Mouse (Mus musculus): ENCODE data around the gene Desi1. TPM values are rescaled to one million over a fixed set of nuclear protein-coding genes. Genes with fewer than 3 reads are reported as not detected.

Desi1 gene
- total RNA-seq (2021), result 10 to 100 TPM; 24.6 to 26.7 TPM

DNA sequence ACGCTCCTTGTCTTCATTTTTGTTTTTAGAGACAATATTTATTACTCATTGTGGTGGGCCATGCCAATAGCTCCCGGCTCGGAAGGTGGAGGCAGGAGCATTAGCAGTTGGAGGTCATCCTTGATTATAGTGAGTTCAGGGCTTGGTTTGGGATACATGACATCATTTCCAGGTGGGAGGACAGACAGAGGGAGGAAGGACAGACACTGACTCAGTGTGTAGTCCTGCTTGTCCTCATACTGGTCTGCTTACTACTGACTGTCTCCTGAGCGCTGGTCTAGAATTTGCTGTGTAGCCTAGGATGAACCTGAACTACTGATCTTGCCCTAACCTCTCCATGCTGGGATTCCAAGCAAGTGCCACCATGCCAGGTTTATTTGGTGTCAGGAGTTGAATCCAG is at the start of gene Desi1:
TSS of gene Desi1 (minus strand) at position 101 of the 400 bp plus-strand sequence.
- intact Hi-C loops (cut with DNase I), result no loop called here
- DNase-seq, result no peak

DNA sequence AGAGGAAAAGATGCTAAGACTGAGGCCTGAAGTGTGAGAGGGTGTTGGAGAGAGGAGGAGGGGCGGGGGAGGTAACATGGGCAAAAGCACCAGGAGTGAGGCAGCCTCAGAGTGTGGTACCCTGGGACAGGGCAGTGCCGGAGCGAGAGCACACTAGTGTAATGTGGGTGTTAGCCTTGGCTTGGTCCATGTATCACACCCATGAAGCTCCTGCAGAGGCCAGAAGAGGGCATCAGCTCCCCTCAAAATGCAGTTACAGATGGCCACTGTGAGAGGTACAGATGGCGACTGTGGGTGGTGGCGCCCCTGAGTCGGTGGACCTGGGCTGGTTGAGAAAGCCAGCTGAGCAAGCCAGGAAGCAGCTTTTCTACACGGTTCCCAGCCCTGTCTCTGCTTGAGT is 47.5 kb upstream of the Desi1 start:
- intact Hi-C loops (cut with DNase I), result loop anchor here (5.0 kb wide), 1 partner anchor 156 kb away; no protein-coding TSS in a partner anchor
- DNase-seq, result peak; percentile 8 to 18

DNA sequence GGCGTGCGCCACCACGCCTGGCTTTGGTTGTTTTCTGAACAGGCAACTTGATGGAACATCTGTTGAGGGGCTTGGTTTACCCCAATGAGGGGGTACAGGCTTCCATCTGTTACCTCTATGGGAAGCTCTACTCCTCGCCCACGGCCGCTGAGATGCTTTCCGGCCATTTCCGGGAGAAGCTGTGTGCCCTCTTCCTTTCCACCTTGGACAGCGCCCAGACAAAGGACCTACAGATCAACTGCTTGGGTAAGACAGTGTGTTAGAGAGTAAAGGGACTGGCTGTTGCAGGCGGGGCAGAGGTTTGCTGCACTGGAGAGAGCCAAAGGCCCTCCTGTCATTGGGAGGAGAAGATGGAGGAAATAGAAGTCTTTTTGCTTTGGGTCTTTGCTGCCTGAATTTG is 46.2 kb upstream of the Desi1 start:
- peak in 1 of 2 experiments; percentile 6 for DNase-seq
- intact Hi-C loops (cut with DNase I), result loop anchor here (5.0 kb wide), 1 partner anchor 157 kb away; no protein-coding TSS in a partner anchor

DNA sequence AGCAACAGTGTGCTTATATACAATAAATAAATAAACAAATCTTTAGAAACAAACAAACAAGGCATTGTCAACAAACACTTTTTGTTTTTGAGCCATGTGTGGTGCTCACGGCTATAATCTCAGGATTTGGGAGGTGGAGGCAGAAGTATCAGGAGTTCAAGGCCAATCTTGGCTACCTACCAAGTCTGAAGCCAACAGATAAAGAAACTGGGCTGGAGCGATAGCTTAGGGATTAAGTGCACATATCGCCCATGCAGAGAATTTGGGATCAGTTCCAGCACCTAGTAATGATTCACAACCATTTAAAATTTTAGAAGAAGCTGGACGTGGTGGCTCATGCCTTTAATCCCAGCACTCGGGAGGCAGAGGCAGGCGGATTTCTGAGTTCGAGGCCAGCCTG is 39.8 kb upstream of the Desi1 start:
- no peak for DNase-seq
- intact Hi-C loops (cut with DNase I), result no loop called here

DNA sequence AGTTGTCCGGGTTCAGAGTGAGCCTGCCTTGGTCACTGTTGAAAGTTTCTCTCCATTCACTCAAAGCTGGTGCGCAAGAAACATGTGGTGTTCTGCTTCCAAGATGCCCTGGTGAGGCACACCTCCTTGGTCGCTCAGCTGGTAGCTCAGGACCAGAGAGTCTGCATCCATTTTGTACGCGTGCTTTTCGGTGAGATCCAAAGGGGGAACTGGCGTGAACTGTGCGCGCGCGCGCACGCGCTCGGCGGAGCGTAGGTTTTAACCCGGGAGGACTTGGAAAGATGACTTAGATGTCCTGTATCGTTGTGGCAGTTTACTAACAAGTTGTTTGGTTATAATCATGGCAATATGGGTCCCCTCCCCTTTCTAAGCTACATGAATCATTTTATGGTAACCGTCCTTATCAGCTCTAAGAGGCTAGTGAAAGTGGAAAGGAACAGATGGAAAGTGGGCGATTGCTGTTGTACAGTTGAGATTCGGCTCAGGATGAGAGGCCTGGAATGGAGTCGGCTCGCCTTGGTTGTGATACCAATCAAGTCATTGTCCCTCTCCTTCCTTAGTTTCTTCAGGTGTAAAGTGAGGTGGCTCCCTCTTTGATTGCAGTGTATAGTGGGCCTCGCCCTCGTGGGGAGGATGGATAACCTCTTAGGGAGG is 38.3 kb upstream of the Desi1 start:
- intact Hi-C loops (cut with DNase I), result no loop called here
- no peak for DNase-seq

DNA sequence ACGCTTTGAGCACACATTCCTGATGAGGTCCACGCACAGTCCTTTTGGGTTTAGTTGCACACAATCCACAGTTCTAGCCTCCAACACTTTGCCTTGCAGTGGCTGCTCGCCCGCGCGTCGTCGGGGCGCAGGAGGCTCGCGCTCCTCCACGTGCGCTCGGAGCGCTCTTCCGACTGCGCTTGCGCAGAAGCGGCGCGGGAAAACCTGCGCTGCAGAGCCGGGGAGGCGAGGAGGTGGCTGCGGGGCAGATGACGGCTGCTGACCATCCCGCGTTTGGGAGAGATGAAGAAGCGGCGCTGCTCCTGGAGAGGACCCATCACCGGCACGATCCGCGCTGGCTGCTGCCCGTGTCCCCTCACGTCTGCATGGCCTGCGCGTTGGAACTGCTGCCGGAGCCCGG is 36.2 kb upstream of the Desi1 start, which contains the start of gene Mei1:
TSS of gene Mei1 (plus strand) at position 99 of the 400 bp plus-strand sequence.
- DNase-seq, result no peak
- intact Hi-C loops (cut with DNase I), result no loop called here

DNA sequence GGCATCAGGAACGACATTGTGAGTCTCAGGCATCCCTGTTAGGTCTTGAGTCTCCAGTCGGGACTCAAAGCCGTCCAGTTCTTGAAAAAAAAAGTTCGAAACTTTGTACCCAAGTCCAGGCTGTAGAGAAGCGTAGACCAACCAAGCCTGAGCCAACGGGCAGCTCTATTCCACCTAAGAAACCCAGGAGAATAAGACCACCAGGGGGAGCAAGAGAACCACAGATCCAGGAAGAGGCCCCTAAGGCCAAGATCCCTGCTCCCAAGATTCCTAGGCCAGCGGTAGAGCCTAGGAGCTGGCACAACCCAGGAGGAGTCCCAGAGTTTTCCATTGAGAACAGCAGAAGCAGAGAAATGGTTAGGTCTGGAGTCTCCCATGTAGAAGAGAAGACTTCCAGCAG is 31.8 kb upstream of the Desi1 start:
- intact Hi-C loops (cut with DNase I), result loop anchor here (1.0 to 2.0 kb wide), 2 partner anchors 41 to 171 kb away; no protein-coding TSS in a partner anchor
- peak; percentile 81 to 91 for DNase-seq

DNA sequence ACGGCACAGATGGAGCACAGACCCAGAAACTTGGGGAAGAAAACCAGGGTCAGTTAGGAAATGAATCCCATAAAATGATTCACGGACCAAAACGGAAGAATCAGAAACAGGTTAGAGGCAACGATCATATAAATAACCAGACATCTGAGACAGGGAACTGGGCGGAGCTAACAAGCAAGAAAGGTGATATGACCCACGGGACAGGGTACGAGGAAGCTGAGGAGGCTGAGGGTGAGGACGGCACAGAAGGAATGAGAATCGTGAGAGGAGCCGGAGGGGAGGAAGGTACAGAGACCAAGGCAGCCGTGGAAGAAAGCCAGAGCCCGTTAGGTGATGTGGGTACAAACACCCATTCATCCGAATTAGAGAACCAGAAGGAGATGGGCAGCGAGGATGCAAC is 30.2 kb upstream of the Desi1 start:
- no peak for DNase-seq
- intact Hi-C loops (cut with DNase I), result loop anchor here (2.0 kb wide), 1 partner anchor 43 kb away; no protein-coding TSS in a partner anchor

DNA sequence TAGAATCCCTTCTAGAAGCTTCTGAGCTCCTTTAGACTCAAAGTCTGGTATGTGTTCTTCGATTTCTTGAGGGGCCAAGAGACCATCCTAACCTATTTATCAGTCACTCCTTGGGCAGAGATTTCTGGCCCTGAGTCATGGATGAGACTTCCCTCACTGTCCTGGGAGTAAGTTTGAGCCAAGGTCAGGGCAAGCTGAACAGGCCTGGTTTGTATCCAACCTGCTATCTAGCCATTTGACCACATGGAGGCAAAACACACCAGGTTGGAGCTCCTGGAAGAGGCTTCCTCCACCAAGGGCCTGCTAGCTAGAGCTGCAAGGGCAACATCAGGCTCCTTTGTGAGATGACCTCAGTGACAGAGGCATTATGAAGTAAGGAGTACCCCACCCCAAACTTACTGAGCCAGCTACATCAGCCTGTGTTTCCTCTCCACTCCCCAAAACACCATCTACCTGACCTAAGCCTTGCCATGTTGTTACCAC is 25.1 kb upstream of the Desi1 start, which contains the start of gene 4930407I10Rik:
TSS of gene 4930407I10Rik (plus strand) at position 433 of the 483 bp plus-strand sequence.
- intact Hi-C loops (cut with DNase I), result no loop called here
- no peak for DNase-seq

DNA sequence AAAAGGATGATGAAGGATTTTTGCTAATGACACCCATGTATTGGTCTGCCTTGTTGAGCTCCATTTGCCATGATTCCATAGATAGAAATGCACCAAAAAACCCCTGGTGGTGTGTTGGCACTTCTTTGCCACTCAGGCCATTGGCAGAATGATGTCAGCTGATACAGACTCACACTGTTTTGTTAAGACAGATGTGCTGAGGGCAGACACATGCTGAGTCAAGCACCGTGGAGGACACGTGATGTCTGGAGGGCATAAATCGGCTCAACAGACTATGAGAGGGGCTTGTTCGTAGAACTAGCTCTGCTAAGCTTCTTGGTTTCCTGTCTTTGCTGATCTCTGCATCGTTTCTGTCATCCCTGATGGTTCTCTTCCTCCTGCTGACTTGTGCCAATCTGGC is 18.9 kb upstream of the Desi1 start:
- no peak for DNase-seq
- intact Hi-C loops (cut with DNase I), result no loop called here

DNA sequence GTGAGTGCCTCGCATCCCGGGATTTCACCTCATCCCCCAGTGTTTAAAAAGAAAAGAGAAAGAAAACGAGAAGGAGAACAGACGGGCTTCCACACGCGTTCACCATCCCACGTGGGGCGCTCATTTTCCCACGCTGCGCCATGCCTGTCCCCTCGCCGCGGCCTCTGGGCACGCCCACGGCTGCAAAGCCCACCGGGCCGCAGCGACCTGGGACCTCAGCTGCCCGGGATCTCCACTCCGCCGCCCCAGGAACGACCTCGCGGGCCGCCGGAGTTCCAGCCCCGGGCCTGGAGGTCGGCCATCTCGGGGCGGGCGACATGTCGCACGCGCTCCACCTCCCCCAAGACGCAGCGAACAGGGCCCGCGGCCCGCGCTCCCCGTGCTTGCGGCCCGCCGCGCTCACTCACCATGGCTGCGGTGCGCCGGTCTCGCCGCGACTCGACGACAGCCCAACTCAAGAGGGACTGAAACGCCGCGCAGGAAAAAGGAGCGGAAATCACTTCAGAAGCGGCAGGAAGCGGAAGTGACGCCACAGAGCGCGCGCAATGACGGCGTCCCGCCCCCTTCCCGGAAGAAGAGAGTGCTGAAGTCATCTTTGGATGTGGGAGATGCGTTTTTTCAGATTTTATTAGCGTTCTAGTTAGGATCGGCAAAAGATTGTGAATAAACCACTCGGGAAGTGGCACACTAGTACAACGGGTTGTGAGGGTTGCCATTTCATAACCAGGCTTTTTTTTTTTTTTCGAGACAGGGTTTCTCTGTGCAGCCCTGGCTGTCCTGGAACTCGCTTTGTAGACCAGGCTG is 13.6 kb upstream of the Desi1 start, which contains the start of gene Snu13:
TSS of gene Snu13 (minus strand) at position 519 of the 804 bp plus-strand sequence.
- peak; percentile 95 to 96 for DNase-seq
- intact Hi-C loops (cut with DNase I), result no loop called here

DNA sequence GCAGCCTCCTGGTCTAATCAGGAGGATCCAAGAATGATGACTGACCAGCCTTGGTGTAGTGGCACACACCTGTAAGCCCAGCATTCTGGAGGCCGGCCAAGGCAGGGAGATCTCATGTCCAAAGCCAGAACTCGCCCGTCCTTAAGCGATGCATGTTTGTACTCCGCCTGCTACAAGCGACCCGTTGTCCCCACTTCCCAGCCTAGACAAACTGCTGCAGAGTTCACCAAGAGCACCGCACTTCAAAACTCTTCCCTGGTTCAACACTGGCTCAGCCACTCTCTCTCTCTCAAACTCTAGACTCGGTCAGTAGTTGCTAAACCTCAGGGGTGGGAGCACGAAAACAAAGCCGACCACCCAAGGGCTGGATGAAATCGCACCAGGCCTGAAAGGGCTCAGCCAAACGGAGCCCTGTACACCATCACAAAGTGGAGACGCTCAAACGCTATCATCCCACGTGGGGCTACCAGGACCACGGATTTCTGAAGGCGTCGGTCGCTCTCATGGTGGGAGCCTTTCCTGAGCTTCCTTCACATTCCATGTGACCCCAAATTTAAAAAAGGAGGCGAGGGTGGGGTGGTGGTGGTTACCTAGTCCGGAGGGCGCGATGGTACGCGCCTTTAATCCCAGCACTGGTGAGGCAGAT is 12.7 kb upstream of the Desi1 start:
- peak in 1 of 2 experiments; percentile 35 for DNase-seq
- intact Hi-C loops (cut with DNase I), result no loop called here

DNA sequence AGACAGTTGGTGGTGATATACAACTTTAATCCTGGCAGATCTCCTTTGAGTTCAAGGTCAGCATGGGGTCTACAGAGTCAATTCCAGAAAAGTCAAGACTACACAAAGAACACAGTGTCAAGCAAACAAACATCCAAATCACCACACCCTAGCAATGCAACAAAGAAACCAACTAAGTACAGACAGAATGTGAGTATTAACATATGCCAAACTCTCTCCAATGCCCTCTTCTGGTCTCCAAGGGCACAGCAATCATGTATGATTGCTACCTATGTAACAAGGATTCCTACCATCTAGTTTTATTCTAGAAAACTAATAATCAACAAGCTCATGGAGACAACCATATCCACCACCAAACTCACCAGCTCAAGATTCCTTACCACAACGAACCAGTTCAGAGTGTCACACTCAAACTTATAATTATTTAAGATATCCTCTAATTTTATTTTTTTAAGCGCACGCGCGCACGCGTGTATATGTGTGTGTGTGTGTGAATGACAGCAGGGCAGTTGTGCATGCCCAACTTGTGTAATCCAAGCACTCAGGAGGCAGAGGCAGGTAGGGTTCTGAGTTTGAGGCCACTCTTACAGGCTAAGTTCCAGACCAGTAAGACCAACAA is 10.6 kb upstream of the Desi1 start:
- intact Hi-C loops (cut with DNase I), result no loop called here
- peak in 1 of 2 experiments; percentile 24 for DNase-seq

DNA sequence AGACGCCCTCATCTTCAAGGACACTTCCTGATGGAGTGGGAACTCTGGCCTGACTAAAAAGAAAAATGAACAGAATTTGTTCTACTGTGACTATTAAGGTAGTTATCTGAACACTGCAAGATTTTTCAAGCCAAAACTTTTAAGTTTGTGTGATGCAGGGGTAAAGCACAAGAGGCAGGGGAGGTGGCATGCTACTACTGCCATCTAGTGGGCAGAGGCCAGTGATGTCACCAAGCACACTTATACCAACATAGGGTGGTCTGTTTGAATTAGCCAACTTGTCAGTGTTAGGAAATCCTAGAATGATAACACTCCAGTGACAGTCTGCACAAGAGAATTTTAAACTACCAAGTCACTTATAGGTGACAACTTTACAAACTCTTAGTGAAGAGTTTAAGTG is 7.0 kb upstream of the Desi1 start:
- DNase-seq, result peak; percentile 40 to 66
- intact Hi-C loops (cut with DNase I), result loop anchor here (2.0 kb wide), 1 partner anchor 80 kb away; the partner anchor contains the start of gene Pmm1

DNA sequence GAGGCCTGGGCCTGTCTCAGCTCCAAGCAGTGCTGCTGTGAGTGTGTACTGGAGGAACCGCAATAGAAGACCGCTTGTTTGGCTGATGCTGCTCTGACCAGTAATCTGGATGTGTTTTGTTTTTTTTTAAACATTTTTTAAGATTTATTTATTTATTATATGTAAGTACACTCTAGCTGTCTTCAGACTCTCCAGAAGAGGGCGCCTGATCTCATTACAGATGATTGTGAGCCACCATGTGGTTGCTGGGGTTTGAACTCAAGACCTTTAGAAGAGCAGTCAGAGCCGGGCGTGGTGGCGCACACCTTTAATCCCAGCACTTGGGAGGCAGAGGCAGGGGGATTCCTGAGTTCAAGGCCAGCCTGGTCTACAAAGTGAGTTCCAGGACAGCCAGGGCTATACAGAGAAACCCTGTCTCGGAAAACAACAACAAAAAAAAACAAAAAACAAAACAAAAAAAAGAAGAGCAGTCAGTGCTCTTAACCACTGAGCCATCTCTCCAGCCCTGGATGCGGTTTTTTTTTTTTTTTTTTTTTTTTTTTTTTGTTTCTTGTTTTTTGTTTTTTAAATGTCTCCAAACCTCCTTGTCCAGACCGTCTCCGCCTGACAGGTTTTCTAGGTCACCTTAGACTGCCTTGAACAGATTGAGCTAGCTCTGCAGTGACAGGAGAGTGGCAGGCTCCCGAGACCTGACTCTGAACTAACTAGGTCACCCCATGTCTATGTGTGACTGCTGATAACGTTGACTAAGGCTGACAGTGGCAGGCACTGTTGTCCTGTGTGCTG is 2.4 kb upstream of the Desi1 start:
- peak in 1 of 2 experiments; percentile 50 for DNase-seq
- intact Hi-C loops (cut with DNase I), result no loop called here

DNA sequence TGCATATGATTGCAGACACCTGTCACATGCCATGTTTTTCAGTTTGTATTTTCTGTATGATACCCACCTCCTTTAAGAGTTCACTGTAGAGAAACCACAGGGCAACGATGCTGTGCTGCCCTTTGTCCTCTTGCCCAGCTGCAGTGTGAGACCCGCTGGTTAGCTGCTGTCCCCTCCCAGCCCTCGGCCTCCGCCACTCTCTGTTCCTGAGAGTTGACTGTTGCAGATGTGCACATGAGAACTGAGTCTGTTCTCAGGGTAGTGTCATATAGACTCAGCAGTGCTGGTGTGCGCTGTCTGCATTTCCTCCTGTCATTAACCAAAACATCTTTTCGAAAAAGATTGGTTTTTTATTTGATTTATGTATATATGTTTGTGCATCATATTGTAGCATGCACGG is 1.3 kb downstream of the Desi1 start:
- intact Hi-C loops (cut with DNase I), result no loop called here
- no peak for DNase-seq

DNA sequence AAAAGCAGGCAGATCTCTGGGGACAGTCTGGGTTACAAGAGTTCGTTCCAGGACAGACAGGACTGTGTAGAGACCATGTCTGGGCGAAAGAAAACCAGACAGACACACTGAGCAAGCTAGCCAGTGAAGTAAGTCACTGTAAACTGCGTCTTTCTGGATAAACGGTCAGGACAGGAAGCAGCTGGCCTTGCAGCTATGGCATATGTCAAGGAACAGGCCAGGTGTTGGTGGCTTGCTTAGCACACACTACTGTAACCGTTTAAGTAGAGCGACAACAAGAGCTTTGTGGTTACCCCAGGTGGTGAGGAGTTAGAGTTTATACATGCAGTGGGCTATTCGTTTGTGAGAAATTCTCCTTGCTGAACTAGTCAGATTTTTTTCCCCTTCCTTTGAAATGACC is 5.9 kb downstream of the Desi1 start:
- intact Hi-C loops (cut with DNase I), result no loop called here
- no peak for DNase-seq

DNA sequence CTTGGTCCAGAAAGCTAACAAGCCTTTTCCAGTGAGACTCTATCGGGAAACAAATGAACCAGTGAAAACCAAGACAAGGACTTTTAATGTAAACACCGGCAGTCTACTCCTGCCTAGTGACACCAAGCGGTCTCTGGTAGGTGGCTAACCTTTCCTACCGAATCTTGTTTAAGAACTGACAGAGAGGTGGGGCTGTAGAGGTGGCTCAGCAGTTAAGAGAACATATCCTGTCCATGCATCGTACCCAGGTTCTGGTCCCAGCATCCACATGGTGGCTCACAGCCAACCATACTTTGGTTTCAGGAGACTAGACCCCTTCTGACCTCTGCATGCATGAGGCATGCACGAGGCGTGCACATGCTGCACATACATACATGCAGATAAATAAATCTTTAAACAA is 6.4 kb downstream of the Desi1 start:
- intact Hi-C loops (cut with DNase I), result no loop called here

DNA sequence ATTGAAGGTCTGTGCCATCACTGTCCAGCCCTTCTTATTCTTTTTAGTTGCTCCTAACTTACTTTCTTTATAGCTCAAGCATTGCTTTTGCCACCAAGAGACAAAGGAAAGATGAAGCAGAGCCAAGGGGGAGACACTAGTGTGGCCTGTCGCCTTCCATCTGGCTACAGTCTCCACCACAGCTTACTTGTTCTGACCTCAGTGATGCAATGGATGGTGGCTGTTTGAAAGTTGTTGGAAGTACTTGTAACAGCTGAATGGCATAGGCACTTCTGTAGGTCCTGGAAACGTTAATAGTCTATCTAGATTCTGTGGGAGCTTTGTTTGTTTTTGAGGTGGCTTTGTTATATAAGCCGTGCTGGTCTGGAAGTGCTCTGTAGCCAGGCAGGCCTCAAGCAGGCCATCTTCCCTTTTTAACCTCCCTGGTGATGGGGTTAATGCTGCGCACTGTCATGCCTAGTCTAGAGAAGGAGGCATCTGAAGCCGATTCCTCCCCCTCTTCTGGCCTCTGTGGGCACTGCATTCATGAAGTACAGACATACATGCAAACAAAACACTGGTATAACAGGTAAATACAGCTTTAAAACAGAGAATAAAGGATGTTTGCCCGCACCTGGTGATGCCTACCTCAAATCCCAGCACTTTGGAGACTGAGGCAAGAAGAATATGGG is 9.6 kb downstream of the Desi1 start:
- intact Hi-C loops (cut with DNase I), result no loop called here
- no peak for DNase-seq

More for the DNA sequence above, 6.4 kb downstream of the Desi1 start:
- no peak for DNase-seq
